Mouse (Mus musculus) layer of hippocampus, postnatal 25 days (tissue): ENCODE results near the gene Ten1. TPM values are rescaled to one million over a fixed set of nuclear protein-coding genes. Genes with fewer than 3 reads are reported as not detected.

Experiments
- total RNA-seq, 2 experiments: library from RNA; stranded (reverse); gene quantifications; 2 replicates each; pipeline ENCODE4 v1.2.3; 2021

Gene Ten1
- total RNA-seq, 2 experiments from 2014 or later = 41.4 to 45.1 TPM

Other genes starting within 250 kb of the Ten1 start
- gene Itgb4, start 224.1 kb upstream of the Ten1 start, total RNA-seq = 1 to 10 TPM; 5.2 to 6.5 TPM
- 10 to 100 TPM; 14.0 to 16.9 TPM for gene Galk1, start 186.1 kb upstream of the Ten1 start, total RNA-seq
- 100 to 1,000 TPM; 281 to 291 TPM for gene H3f3b, start 170.9 kb upstream of the Ten1 start, total RNA-seq
- 10 to 100 TPM; 19.6 to 23.2 TPM for gene Unk, start 168.5 kb upstream of the Ten1 start, total RNA-seq
- gene Unc13d, start 120.9 kb upstream of the Ten1 start, total RNA-seq = 1 to 10 TPM; 1.3 to 2.4 TPM
- gene Wbp2, start 111.9 kb upstream of the Ten1 start, total RNA-seq = 100 to 1,000 TPM; 390 to 418 TPM
- 1 to 10 TPM; 5.6 to 5.9 TPM for gene Trim47, start 71.6 kb upstream of the Ten1 start, total RNA-seq
- gene Trim65, start 67.7 kb upstream of the Ten1 start, total RNA-seq = 1 to 10 TPM; 6.2 to 7.1 TPM
- gene Mrpl38, start 60.0 kb upstream of the Ten1 start, total RNA-seq = 10 to 100 TPM; 59.1 to 62.7 TPM
- 10 to 100 TPM; 74.6 to 96.0 TPM for gene Fbf1, start 30.7 kb upstream of the Ten1 start, total RNA-seq
- 100 to 1,000 TPM; 117 to 118 TPM for gene Acox1, start 190 bp downstream of the Ten1 start, total RNA-seq
- under 1 TPM; 0.26 to 0.59 TPM for gene Evpl, start 39.2 kb downstream of the Ten1 start, total RNA-seq
- gene Srp68, start 75.4 kb downstream of the Ten1 start, total RNA-seq = 10 to 100 TPM; 61.5 to 61.7 TPM
- gene Galr2, start 82.1 kb downstream of the Ten1 start, total RNA-seq = not detected
- gene Exoc7, start 108.4 kb downstream of the Ten1 start, total RNA-seq = 10 to 100 TPM; 85.0 to 87.2 TPM
- 1 to 10 TPM; 5.4 to 7.1 TPM for gene Foxj1, start 136.5 kb downstream of the Ten1 start, total RNA-seq
- 100 to 1,000 TPM; 241 to 258 TPM for gene Rnf157, start 214.2 kb downstream of the Ten1 start, total RNA-seq
- gene Ubald2, start 235.2 kb downstream of the Ten1 start, total RNA-seq = 10 to 100 TPM; 37.0 to 38.3 TPM